Mouse (Mus musculus): Measurements from ENCODE around the gene 2210011C24Rik.

Gene 2210011C24Rik

GRCm38 (mm10) chr8:84011705-84012498 is at the start of gene 2210011C24Rik:
Gene 2210011C24Rik, minus strand, starts transcription at chr8:84012171.
- DNase-seq (ENCODE audit: low read depth, low spot score): no peak

- DNase-seq (ENCODE audit: low read depth, low spot score): no peak
Observed at GRCm38 (mm10) chr8:84060245-84060644, 48.3 kb upstream of the 2210011C24Rik start.

GRCm38 (mm10) chr8:84059226-84059625 is 47.3 kb upstream of the 2210011C24Rik start:
- no peak for DNase-seq (ENCODE audit: low read depth, low spot score)

- DNase-seq (ENCODE audit: low read depth, low spot score): no peak
Observed at GRCm38 (mm10) chr8:84057827-84058226, 45.9 kb upstream of the 2210011C24Rik start.

GRCm38 (mm10) chr8:84053229-84053628 is 41.3 kb upstream of the 2210011C24Rik start:
- no peak for DNase-seq (ENCODE audit: low read depth, low spot score)

GRCm38 (mm10) chr8:84052746-84053145 is 40.8 kb upstream of the 2210011C24Rik start:
- no peak for DNase-seq (ENCODE audit: low read depth, low spot score)

GRCm38 (mm10) chr8:84048171-84048570 is 36.2 kb upstream of the 2210011C24Rik start:
- DNase-seq (ENCODE audit: low read depth, low spot score): no peak

- DNase-seq (ENCODE audit: low read depth, low spot score): no peak
Observed at GRCm38 (mm10) chr8:84046505-84046904, 34.5 kb upstream of the 2210011C24Rik start.

GRCm38 (mm10) chr8:84044900-84045299 is 32.9 kb upstream of the 2210011C24Rik start, which contains the start of gene Rln3:
Gene Rln3, minus strand, starts transcription at chr8:84045000.
- DNase-seq (ENCODE audit: low read depth, low spot score): no peak

- DNase-seq (ENCODE audit: low read depth, low spot score): no peak
Observed at GRCm38 (mm10) chr8:84044103-84044502, 32.1 kb upstream of the 2210011C24Rik start.

- DNase-seq (ENCODE audit: low read depth, low spot score): no peak
Observed at GRCm38 (mm10) chr8:84042948-84043342, 31.0 kb upstream of the 2210011C24Rik start.

- DNase-seq (ENCODE audit: low read depth, low spot score): peak; percentile 53
Observed at GRCm38 (mm10) chr8:84042066-84042947, 30.3 kb upstream of the 2210011C24Rik start, which contains the start of gene Il27ra. Gene Il27ra, minus strand, starts transcription at chr8:84042589.

GRCm38 (mm10) chr8:84039050-84039449 is 27.1 kb upstream of the 2210011C24Rik start:
- peak; percentile 84 for DNase-seq (ENCODE audit: low read depth, low spot score)

- DNase-seq (ENCODE audit: low read depth, low spot score): no peak
Observed at GRCm38 (mm10) chr8:84038015-84038414, 26.0 kb upstream of the 2210011C24Rik start.

GRCm38 (mm10) chr8:84032777-84033176 is 20.8 kb upstream of the 2210011C24Rik start:
- DNase-seq (ENCODE audit: low read depth, low spot score): no peak

GRCm38 (mm10) chr8:84029272-84029671 is 17.3 kb upstream of the 2210011C24Rik start:
- no peak for DNase-seq (ENCODE audit: low read depth, low spot score)

GRCm38 (mm10) chr8:84027449-84027848 is 15.5 kb upstream of the 2210011C24Rik start:
- DNase-seq (ENCODE audit: low read depth, low spot score): no peak

GRCm38 (mm10) chr8:84025863-84026262 is 13.9 kb upstream of the 2210011C24Rik start:
- no peak for DNase-seq (ENCODE audit: low read depth, low spot score)

- peak; percentile 62 for DNase-seq (ENCODE audit: low read depth, low spot score)
Observed at GRCm38 (mm10) chr8:84024171-84024570, 12.2 kb upstream of the 2210011C24Rik start.

GRCm38 (mm10) chr8:84023631-84024030 is 11.7 kb upstream of the 2210011C24Rik start:
- DNase-seq (ENCODE audit: low read depth, low spot score): no peak

- DNase-seq (ENCODE audit: low read depth, low spot score): no peak
Observed at GRCm38 (mm10) chr8:84023085-84023484, 11.1 kb upstream of the 2210011C24Rik start.

GRCm38 (mm10) chr8:84021569-84021968 is 9.6 kb upstream of the 2210011C24Rik start:
- no peak for DNase-seq (ENCODE audit: low read depth, low spot score)
